Mouse (Mus musculus) thymus, postnatal 25 days (tissue): ENCODE results near the gene Cbr4.

Experiments used
- DNase-seq: peaks from one replicate; pipeline ENCODE4 v3.0.0; 2022

The Cbr4 gene

DNA sequence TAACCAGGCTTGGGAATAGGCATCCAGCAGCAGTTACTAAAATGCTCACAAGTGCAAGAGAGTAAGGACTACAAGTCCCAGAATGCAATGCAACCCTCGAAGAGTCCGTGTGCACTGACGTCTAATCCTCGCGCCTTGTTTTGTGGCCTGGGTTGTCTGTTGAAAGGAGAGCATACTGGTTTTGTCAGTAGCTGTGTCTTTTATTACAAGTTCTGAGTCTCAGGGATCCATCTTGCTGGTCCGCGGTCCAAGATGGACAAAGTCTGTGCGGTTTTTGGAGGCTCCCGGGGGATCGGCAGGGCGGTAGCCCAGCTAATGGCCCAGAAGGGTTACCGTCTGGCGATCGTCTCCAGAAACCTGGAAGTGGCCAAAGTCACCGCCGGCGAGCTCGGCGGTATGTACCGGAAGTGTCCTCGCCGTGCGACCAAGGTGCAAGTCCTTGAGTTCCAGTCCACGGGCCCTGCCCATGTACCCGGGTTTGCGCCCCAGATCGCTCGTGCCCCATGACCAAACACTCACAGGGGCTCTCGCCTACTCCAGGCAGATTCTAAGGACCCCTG, at the start of gene Cbr4:
Gene Cbr4 (plus strand): TSS at position 138 of the 560 bp plus-strand sequence.
- DNase-seq: peak; percentile 80

DNA sequence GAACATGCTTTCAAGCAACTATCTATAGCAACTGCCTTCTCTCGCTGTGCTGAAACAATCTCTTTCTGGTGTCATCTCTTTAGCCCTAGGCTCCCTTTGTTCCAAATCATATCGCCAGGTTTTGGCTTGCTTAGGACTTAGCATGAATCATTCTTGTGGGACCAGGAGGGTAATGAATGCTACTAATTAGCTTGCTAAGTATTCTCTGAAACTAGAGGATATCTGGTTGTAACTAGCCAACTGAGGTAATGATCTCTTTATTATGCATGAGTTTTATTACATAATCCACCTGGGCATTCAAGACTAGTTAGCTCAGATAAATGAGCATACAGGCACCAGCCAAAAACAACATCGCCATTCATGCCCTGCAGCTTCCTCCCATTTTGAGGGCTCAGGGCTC, 44.5 kb upstream of the Cbr4 start:
- no peak for DNase-seq

DNA sequence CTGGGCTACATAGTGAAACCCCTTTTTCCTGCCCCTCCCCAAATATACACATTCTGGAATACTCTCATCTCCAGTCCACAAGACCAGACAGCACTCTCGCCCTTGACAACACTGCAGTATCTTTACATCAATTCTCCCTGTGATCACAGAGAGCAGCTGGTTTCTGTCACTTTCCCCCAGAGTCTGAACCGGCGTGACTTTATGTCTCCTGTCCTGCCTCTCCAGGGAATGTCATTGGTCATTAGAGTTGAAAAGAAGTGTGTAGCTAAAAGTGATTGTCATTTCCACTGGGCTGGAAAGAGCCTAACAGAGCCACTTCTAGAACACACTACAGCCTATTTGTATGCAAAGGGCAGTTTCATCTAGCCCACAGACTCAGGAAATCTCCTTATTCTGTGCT, 43.2 kb upstream of the Cbr4 start:
- no peak for DNase-seq

DNA sequence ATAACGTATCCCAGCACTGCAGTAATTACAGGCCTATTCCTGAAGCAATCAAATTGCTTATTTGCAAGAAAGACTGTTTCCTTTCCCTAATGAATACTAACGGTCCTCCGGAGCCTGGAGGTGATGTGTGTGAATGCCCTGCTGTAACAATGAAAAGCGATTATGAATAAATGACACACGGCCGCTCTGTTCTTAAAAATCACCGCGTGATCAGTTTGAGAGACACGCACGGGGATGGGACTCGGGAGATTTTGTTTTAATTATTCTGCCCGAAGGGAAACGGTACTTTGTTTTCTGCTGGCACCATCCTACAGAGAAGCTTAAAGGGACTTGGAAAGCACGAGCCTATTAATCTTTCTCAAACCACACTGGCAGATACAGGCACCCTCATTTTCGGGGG, 41.2 kb upstream of the Cbr4 start:
- DNase-seq: no peak

DNA sequence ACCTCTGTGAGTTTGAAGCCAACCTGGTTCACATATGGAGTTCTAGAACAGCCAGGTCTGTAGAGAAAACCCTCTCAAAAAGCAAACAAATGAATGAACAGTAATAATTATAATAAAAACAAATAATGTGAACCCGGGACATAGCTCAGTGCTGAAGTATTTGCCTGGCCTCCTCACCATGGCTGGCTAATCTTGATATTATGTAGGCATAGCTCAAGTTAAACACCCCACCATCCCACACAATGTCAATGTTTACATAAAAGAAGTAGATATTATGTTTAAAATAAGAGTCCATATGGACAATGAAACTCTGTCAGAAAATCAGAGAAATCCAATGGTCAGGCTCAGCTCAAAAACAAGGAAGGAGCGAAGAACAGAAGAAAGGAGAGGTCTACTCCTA, 39.4 kb upstream of the Cbr4 start:
- no peak for DNase-seq

DNA sequence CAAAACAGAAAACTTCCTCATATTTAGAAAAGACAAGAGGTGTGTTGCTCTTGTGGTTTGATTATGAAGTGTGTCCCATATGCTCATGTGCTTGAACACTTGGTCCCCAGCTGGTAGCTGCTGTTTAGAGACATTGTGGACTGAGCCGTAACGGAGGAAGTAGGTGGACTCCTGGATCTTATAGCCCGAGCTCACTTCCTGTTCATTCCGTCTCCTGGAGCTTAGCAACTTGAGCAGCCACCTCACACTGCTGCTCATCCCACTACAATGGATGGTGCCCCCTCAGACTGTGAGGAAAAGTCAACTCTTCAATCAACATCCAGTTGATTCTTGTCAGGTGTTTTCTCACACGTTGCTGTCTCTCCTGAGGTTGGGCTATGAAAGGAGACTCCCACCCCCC, 38.7 kb upstream of the Cbr4 start:
- no peak for DNase-seq

DNA sequence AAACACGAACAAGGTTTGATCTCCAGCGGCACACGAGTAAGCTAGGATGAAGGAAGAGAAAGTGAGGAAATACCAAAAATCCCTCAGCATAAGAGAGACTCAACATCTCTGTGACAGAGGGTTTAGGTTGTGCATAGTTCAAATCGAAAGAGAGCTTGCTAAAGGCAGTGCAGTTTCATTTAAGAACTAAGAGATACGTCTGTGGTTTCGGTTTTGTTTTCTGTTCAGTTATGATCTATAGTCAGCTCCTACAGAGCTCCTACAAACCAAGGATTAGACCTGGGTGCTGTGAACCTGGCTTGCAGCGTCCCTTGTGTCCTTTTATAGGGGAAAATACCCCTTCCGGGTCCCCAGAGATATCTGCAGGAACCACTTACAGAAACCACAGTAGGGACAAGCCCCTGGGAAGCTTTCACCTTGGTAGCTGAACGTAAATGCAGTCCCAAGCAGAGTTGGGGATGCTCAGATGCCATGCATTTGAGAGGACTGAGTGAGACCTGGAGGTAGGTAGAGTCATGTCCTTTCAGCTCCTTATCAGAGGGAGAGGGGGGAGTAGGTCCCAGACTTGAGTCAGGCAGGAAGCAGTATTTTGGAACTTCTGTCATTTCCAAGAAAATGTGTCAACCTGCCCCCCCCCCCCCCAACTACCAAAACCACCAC, 36.5 kb upstream of the Cbr4 start:
- DNase-seq: peak; percentile 15

DNA sequence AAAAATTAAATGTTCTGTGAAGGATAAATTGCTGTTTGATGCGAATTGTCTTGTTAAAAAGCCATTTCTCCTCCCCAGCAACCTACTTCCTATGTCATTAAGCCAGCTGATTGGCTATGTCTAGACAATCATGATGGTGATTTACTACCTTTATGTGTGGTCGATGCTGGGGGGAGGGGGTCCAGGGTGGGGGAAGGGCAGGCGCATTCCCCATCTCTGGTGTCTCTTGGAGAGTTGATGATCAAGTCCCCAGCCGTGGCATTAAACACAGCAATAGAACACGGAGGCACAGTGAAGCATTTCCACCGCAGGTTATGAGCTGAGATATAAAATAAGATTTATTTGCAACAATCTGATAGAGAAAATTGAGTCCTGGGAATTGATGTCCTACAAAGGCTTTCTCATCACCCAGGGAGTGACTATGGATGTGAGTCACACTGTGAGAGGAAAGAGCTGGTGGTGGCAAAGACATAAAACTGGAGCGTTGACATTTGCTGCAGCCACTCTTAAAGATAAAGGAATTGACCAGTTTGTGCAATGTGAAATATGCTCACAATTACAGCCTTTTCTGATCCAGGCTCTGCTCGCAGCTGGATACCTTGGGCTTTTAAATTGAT, 35.7 kb upstream of the Cbr4 start:
- DNase-seq: no peak

DNA sequence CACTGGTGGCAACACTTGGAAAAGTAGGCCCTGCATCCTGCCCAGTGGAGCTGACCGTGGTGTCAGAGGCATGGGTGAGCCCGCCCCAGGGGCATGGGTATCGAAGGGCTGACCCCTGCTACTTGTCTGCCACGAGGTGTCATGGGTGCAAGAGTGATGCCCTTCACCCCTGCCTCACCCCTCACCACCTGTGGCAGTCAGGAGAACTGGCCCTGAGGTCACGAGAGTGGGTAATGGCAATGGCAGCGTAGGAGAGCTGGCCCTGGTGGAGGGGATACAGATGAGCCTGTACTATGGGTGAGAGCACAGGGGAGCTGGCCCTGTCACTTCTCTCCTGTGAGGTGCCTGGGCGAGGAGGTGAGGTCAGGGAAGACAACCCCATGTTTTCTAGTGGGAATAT, 27.8 kb upstream of the Cbr4 start:
- no peak for DNase-seq

DNA sequence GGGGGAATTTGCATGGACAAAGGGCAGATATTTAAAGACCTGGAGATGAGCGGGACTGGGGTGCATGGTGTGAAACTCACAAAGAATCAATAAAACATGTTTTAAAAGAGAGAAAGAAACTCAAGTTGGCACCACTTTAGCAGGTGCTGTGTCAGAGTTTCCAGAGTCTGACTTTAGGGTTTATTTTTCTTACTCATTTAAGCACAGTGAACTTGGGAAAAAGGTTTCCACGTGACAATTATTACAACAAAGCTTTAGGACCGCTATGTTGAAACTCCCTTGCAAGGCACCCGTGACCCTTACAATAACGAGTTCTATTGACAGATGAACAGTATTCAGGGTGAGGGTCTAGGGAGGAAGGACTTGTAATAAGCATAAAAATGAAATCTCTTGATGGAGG, 25.3 kb upstream of the Cbr4 start:
- no peak for DNase-seq

DNA sequence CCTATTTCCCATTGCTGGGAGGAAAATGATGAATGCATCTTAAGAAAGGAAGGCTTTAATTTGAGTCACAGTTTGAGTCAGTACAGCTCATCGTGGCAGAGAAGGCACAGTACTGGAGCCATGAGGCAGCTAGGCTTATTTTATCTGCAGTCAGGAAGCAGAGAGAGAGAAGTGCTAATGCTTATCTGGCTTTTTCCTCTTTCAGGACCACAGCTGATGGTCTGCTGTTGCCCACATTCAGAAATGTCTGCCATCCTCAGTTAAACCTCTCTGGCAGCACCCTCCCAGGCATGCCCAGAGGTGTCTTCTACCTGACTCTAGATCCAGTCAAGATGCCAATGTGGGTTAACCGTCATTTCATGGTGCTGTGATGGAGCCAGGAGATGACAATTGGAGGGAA, 23.1 kb upstream of the Cbr4 start:
- no peak for DNase-seq

DNA sequence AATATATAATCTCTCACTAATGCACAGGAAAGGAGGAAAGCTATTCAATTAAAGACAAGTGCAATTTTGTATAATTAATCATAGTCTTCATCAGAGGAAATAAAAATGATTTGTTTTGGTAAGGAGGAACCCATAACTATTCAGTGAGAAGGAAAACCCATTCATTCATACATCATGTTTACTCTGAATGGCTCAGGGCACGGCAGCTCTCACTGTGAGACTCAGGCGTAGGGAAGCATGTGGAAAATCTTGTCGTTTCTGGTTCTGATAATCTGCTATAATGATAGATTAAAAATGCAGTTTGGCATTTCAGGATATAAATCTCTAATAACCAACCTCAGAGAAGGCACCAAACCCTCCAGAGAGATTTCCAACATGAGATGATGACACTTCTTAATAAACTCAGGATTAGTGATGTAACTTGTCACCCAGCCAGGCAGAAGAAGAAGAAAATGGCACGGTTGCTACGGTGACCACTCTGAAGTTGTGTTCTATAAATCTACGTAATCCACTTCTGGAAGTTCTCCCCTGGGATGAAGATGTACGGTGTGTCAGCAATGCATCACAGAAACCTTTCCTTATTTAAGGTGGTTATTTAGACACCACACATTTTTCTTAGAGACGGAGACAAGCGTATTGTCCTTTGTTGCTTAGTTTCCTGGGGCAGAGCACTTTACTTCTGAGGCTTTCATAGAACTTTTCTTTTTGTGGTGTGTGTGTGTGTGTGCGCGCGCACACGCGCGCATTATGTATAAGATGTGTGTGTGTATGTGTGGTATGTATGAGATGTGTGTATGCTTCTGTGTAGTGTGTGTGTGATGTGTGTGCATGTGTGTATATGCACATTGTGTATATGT, 20.6 kb upstream of the Cbr4 start:
- DNase-seq: no peak

DNA sequence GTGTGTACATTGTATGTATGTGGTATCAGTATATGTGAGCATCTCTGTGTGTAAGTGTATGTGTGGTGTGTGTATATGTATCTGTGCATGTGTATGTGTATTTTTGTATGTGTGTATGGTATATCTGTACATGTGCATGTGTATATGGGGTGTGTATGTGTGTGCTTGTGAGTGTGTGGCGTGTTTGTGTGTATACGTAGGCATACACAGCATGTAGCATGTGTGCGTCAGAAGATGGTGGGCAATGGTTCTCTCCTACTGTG, 20.1 kb upstream of the Cbr4 start:
- no peak for DNase-seq

DNA sequence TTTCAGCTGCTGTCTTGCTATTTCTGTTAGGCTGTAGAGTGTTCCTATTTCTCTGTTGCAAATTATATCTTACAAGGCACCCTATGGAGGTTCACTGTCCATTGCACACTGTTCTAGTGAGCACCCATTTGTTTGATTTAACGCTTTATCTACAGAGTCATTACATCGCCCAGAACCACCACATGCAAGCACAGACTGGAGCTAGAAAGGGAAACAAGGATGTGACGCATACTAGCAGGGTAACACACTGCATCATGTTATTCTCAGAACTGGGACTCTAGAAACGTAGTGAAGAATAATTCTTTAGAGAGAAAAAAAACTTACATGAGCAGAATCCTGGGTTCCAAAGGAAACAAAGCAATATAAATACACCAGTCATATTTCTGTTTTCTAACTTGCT, 17.3 kb upstream of the Cbr4 start:
- no peak for DNase-seq

DNA sequence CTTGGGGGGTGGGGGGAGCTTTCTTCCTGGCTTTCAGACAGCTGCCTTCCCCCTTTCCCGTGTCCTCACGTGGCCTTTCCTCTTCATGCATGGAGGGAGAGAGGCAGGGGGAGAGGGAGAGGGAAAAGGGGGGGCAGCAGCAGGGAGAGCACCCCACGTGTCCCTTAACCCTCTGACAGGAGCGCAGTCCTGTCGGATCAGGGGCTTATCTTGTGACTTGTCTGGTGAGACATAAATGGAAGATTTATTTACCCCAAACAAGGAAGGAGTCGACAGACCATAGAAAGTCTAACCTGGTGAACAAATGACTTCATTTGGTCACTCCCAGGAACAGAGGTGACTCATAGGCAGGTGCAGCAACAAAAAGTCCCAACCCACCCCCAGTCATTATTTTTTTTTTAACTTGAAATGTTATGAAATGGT, 12.3 kb upstream of the Cbr4 start:
- no peak for DNase-seq

DNA sequence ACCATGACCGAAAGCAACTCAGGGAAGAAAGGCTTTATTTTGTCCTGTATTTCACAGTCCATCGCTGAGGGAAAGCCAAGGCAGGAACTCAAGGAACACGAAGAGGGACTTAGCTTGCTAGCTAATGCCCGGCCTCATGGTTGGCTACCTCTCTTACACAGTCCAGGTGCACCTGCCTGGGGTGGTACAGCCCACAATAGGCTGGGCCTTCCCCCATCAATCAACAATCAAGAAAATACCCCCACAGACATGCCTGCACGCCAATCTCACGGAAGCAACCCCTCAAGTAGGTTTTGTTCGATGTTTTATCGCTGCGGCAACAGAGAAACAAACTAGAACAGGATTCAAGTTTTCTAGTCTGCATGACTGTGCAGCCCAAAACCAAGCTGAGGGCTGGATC, 11.4 kb upstream of the Cbr4 start:
- DNase-seq: no peak

DNA sequence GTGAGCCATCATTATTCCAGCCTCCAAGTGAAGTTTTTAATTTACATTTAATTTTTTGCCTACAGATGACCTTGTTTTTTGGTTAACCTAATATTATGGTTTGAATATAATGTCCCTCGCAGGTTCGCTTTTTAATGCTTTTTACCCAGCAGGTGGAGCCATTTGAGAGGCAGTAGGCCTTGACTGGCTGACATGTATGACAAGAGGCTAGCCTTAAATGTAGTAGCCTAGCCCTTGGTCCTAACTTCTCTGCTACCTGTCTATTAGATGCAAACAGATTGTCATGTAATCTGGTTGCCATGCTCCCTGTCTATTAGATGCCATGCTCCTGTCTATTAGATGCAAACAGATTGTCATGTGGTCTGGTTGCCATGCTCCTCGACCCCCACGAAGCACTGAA, 9.4 kb upstream of the Cbr4 start:
- DNase-seq: no peak

DNA sequence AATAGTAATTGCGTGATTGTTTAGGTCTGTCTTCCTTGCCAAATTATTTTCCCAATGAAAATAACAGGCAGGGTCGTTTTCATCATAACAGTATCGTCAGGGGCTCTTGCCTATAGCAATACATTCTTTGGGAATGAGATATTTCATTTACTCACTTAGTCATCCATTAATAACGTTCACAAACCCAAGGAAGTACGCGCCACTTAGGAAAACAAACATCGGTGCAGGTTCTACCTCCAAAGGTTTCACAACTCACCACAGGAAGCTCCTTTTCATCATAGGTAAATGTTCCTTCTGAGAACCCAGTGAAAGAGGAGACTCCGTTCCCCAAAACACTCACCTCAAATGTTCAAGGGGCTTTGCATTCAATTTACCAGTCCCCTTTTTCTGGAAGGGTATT, 8.7 kb upstream of the Cbr4 start:
- no peak for DNase-seq

DNA sequence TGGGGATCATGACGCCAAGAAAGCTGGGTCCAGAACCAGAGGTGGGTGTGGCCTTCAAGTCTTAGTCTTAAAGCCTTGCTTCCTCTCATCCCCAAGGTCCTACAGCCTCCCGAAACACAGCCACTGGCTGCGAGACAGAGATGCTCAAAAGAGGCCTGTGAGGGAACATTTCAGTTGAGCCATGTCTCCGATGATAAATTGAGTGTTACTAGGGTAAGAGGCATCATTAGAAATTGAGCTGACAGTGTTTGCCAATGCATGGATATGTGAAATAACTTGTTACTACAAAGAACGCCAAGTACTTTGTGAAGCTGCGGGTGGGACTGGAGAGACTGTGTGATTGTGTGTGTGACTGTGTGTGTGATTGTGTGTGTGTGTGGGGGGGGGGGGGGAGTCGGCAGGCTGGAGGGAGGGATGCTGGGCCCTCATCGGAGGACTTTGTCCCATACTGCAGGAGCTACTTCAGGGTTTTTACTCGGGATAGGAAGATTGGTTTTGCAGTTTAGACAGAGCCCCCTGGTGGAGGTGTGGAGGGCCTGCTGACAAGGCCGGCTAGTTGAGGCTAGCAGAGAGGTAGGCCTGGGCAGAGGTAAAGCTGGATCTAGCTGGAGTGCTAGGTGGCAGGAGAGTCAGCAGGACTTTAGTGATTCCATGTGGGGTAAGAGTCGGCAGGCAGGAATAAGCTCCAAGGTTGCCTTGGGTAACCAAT, 7.9 kb upstream of the Cbr4 start:
- DNase-seq: peak; percentile 58

DNA sequence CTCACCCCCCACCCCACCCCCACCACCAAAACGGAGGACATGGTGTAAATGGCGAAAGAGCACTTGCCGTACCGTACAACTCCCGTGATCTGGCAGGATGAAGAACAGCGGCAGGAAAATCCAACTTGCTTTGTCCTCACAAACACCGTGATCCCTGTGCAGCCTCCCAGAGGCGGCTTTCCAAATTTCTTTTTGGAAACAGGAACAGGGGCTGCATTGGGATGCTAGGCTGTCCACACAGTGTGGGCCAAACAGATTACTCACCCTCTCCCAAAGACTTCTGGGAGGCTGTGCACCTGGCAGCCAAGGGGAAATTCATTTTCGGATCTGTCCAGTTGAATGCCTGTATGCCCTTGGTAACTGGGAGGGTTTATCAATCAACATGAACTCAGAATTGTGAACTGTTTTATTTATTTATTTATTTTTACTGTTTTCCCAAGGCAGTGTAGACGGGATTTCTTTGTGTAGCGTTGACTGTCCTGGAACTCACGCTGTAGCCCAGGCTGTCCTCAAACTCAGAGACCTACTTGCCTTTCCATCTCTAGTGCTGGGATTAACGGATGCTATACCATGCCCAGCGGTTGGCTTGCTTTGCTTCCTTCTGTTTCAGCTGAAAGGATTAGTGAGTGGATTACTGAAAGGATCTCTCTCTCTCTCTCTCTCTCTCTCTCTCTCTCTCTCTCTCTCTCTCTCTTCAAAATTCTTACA, 7.1 kb upstream of the Cbr4 start:
- DNase-seq: no peak

DNA sequence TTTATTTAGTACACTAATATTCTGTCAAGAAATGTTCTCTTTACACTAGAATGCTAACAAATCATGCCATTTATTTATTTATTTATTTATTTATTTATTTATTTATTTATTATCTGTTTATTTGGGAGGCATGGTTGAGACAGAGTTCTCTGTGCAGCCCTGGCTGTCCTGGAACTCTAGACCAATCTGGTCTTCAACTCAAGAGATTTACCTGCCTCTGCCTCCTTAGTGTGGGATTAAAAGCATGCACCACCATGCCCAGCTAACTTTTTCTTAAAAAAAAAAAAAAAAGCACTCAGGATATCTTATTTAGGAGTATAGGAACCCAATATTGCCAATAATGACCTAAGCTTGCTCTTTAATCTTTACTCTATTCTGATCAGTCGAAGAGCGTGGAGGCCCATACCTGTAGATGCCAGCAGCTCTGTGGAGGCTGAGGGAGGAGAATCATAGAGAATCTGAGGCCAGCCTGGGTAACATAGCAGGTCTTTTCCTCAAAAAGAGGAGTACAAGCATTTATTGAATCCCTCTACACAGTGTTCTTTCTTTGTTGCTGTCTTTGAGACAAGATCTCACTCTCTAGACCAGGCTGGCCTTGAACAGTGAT, 508 bp upstream of the Cbr4 start:
- DNase-seq: no peak

DNA sequence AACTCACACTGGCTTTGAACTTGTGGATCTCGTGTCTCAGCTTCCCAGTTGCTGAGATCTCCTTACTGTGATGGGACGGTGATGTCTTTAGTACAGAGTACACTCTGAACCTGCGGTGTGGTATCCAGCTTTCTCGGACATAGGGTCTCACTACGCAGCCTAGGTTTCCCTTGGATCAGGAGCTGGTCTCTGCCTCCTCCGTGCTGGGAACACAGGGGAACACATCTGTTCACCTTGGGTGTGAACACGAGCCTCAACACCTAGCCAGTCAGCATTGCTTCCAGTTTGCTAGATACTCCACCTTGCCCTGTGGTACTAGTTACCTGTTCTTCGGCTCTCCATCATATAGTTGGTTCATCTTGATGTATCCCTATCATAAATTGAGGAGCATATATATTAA, 1.1 kb downstream of the Cbr4 start:
- DNase-seq: no peak
